In the genomic region with DNA sequence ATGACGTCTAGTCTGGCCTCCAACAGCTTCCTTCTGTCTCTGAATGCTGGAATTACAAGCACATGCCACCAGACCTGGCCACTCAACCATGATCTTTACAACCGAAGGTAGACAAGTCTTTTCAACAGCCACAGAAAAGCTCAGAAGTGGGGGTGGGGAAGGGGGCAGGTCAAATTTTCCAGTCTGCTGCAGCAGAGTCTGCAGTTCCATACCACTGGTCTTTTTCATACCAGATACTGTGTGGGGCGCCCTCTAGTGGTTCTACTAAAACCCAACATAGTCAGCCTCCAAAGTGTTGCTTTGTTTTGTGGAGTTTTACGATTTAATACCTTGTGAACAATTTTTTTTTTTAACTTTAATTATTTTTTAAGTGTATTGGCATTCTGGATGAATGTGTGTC, we compare ENCODE assay signal across 9 mouse cellular contexts. TPM values are rescaled to one million over a fixed set of nuclear protein-coding genes. Genes with fewer than 3 reads are reported as not detected.
DNase-seq lines count a peak whose midpoint lies in the region; ATAC-seq lines count a peak whose summit lies in the region.
"Had no signal": no experiment of that assay in that cellular context is flagged by ENCODE, and none has a peak within 500 bp of the region (broad histone marks: within the 10 kb centered on the region; RNA-seq: fewer than 3 reads in every experiment).

No protein-coding gene starts in this region.

- H3K4me2 ChIP-seq in kidney, embryonic 15.5 days, result 0 out of 2 replicates have a peak overlapping the region, but pooled peaks have one; percentile 31
- peak overlapping the region; percentile 39 for H3K4me2 ChIP-seq in liver, embryonic 12.5 days

- no peak overlapping the region for H3K27ac ChIP-seq in kidney, embryonic 15.5 days
- H3K27ac ChIP-seq in liver, embryonic 12.5 days, result no peak overlapping the region
- H3K27ac ChIP-seq: limb, embryonic 12.5 days had no signal

- H3K36me3 ChIP-seq in kidney, embryonic 15.5 days, result peaks cover 39% of the 10 kb centered on the region
- H3K36me3 ChIP-seq in liver, embryonic 12.5 days, result peaks cover 34% of the 10 kb centered on the region

- H3K27me3 ChIP-seq in kidney, embryonic 15.5 days, result no peaks in the 10 kb centered on the region
- H3K27me3 ChIP-seq in liver, embryonic 12.5 days (replicated peaks), result peaks cover 2% of the 10 kb centered on the region; the same call in 1 of the 2 replicates
- H3K27me3 ChIP-seq: limb, embryonic 12.5 days had no signal

- ATAC-seq in frontal cortex, adult (ENCODE audit: low TSS enrichment), result peak; percentile 38
- no peak for ATAC-seq in kidney, embryonic 15.5 days (replicated peaks; ENCODE audit: low FRiP score)
- ATAC-seq in liver, embryonic 12.5 days, result no peak
- ATAC-seq in neutrophil, adult 5-6 weeks (ENCODE audit: extremely low read depth, insufficient number of reproducible peaks, low FRiP score, poor library complexity, severe bottlenecking), result peak; percentile 45

- no peak overlapping the region for H3K9ac ChIP-seq in kidney, embryonic 15.5 days
- H3K9ac ChIP-seq in liver, embryonic 12.5 days, result peak overlapping the region; percentile 41; the same call in 1 of the 2 replicates
- H3K9ac ChIP-seq: limb, embryonic 12.5 days had no signal

- peak; percentile 92 for DNase-seq in 3T3-L1 (ENCODE audit: low read depth, low spot score)
- peak; percentile 86 for DNase-seq in CD4-positive, CD25-positive, alpha-beta regulatory T cell, adult 2 months (ENCODE audit: low read depth, low spot score)
- peak; percentile 70 for DNase-seq in c-Kit-negative CD71-positive TER-119-positive erythroid progenitor cells, embryonic 14.5 days (ENCODE audit: low read depth, low spot score)
- peak; percentile 19 to 31 for DNase-seq in urinary bladder, postnatal 36 days (ENCODE audit: low spot score in 2 of 2)

- WGBS in kidney, embryonic 15.5 days, result 13% methylated on average over 4 of the region's 4 CpGs
- 19% methylated on average over 4 of the region's 4 CpGs for WGBS in liver, embryonic 12.5 days (ENCODE audit: insufficient replicate concordance)

- no peak overlapping the region for H3K4me3 ChIP-seq in kidney, embryonic 15.5 days (replicated peaks)
- H3K4me3 ChIP-seq in liver, embryonic 12.5 days, result no peak overlapping the region
- H3K4me3 ChIP-seq: limb, embryonic 12.5 days had no signal

- H3K4me1 ChIP-seq in kidney, embryonic 15.5 days, result peaks cover 25% of the 10 kb centered on the region
- peaks cover 23% of the 10 kb centered on the region for H3K4me1 ChIP-seq in liver, embryonic 12.5 days

- no peaks in the 10 kb centered on the region for H3K9me3 ChIP-seq in kidney, embryonic 15.5 days (replicated peaks)
- no peaks in the 10 kb centered on the region for H3K9me3 ChIP-seq in liver, embryonic 12.5 days (replicated peaks)
- H3K9me3 ChIP-seq: limb, embryonic 12.5 days had no signal

RNA-seq across cellular contexts. Expression of a gene that starts 1.4 kb away (rescaled TPM):
- polyA plus RNA-seq in kidney, embryonic 15.5 days (2015; fragmentation: Nextera tagmentation; extraction: Ambion mirVana), result 2.4 and 2.5 TPM in 2 replicates
- polyA plus RNA-seq in liver, embryonic 12.5 days (2016; fragmentation: Nextera tagmentation; extraction: Ambion mirVana), result 0.66 and 0.92 TPM in 2 replicates
- total RNA-seq in neutrophil, adult 5-6 weeks (2017), result 1.7 TPM in 1 of 2 replicates, not detected in the other

RNA-seq across cellular contexts. Expression of a gene that starts 13.2 kb away (rescaled TPM):
- 174 and 176 TPM in 2 replicates for polyA plus RNA-seq in kidney, embryonic 15.5 days (2015; fragmentation: Nextera tagmentation; extraction: Ambion mirVana)
- polyA plus RNA-seq in liver, embryonic 12.5 days (2016; fragmentation: Nextera tagmentation; extraction: Ambion mirVana), result 86.0 and 93.4 TPM in 2 replicates
- 4.7 and 10.5 TPM in 2 replicates for total RNA-seq in neutrophil, adult 5-6 weeks (2017)

RNA-seq across cellular contexts. Expression of a gene that starts 36.9 kb away (rescaled TPM):
- 11.3 and 12.3 TPM in 2 replicates for polyA plus RNA-seq in kidney, embryonic 15.5 days (2015; fragmentation: Nextera tagmentation; extraction: Ambion mirVana)
- polyA plus RNA-seq in liver, embryonic 12.5 days (2016; fragmentation: Nextera tagmentation; extraction: Ambion mirVana), result 7.6 and 8.2 TPM in 2 replicates
- 10.4 and 12.1 TPM in 2 replicates for total RNA-seq in neutrophil, adult 5-6 weeks (2017)

RNA-seq across cellular contexts. Expression of a gene that starts 58.6 kb away (rescaled TPM):
- 42.6 and 45.9 TPM in 2 replicates for polyA plus RNA-seq in kidney, embryonic 15.5 days (2015; fragmentation: Nextera tagmentation; extraction: Ambion mirVana)
- polyA plus RNA-seq in liver, embryonic 12.5 days (2016; fragmentation: Nextera tagmentation; extraction: Ambion mirVana), result 37.3 and 41.1 TPM in 2 replicates
- 2.0 and 2.8 TPM in 2 replicates for total RNA-seq in neutrophil, adult 5-6 weeks (2017)

RNA-seq across cellular contexts. Expression of a gene that starts 58.9 kb away (rescaled TPM):
- polyA plus RNA-seq in kidney, embryonic 15.5 days (2015; fragmentation: Nextera tagmentation; extraction: Ambion mirVana), result 85.6 and 87.7 TPM in 2 replicates
- polyA plus RNA-seq in liver, embryonic 12.5 days (2016; fragmentation: Nextera tagmentation; extraction: Ambion mirVana), result 83.5 and 87.1 TPM in 2 replicates
- 2.8 and 4.3 TPM in 2 replicates for total RNA-seq in neutrophil, adult 5-6 weeks (2017)

Comparison
In these comparisons a context has a peak if more than half of its experiments do, and no peak if none do; other contexts are left out.
1. DNase-seq: peak in every context shown above with its lines; median percentile 92 in 3T3-L1; 86 in CD4-positive, CD25-positive, alpha-beta regulatory T cell, adult 2 months; 70 in c-Kit-negative CD71-positive TER-119-positive erythroid progenitor cells, embryonic 14.5 days; 25 in urinary bladder, postnatal 36 days.
2. ATAC-seq: peak in frontal cortex, adult (single experiment) and neutrophil, adult 5-6 weeks (single experiment); none in kidney, embryonic 15.5 days (single experiment) and liver, embryonic 12.5 days (single experiment).